Mouse (Mus musculus): ENCODE measurements around the gene Ptk7.

The Ptk7 gene

GRCm38 (mm10) chr17:46521963-46522668, 107.2 kb downstream of the Ptk7 start:
- in situ Hi-C loops (cut with MboI, MseI): no loop called here

- in situ Hi-C loops (cut with MboI, MseI): no loop called here
These were observed 108.1 kb downstream of the Ptk7 start for GRCm38 (mm10) chr17:46521174-46521573.

- in situ Hi-C loops (cut with MboI, MseI): no loop called here
These were observed 108.8 kb downstream of the Ptk7 start for GRCm38 (mm10) chr17:46520385-46520979.

GRCm38 (mm10) chr17:46519971-46520370, 109.3 kb downstream of the Ptk7 start:
- in situ Hi-C loops (cut with MboI, MseI): no loop called here

All from regulatory T cell (primary cell).